Mouse (Mus musculus) testis, postnatal 10 days (tissue): Measurements from ENCODE around the gene Gabrg3.

Experiments
- DNase-seq: peaks from one replicate; pipeline ENCODE4 v3.0.0; 2021; ENCODE audit warnings: low spot score

The Gabrg3 gene

GRCm38 (mm10) chr7:57386517-57387340 lies at the start of gene Gabrg3:
Gabrg3 (minus strand) TSS chr7:57387188.
- DNase-seq, result peak; percentile 42

GRCm38 (mm10) chr7:57422675-57423074 lies 35.7 kb upstream of the Gabrg3 start:
- DNase-seq, result no peak

GRCm38 (mm10) chr7:57421044-57421443 lies 34.1 kb upstream of the Gabrg3 start:
- DNase-seq, result no peak

GRCm38 (mm10) chr7:57419392-57419791 lies 32.4 kb upstream of the Gabrg3 start, which contains the start of gene Gabrb3:
Gabrb3 (plus strand) TSS chr7:57419692.
- DNase-seq, result no peak

- no peak for DNase-seq
These were observed 25.9 kb upstream of the Gabrg3 start for GRCm38 (mm10) chr7:57412896-57413295.

GRCm38 (mm10) chr7:57411163-57411562 lies 24.2 kb upstream of the Gabrg3 start:
- no peak for DNase-seq

- DNase-seq, result no peak
These were observed 6.6 kb upstream of the Gabrg3 start for GRCm38 (mm10) chr7:57393551-57393950.

- no peak for DNase-seq
These were observed 3.1 kb upstream of the Gabrg3 start for GRCm38 (mm10) chr7:57390046-57390445.

- no peak for DNase-seq
These were observed 310 bp upstream of the Gabrg3 start for GRCm38 (mm10) chr7:57387341-57387654.

- no peak for DNase-seq
These were observed 2.9 kb downstream of the Gabrg3 start for GRCm38 (mm10) chr7:57384112-57384511.

GRCm38 (mm10) chr7:57366013-57366390 lies 21.0 kb downstream of the Gabrg3 start:
- no peak for DNase-seq

GRCm38 (mm10) chr7:57365134-57366012 lies 21.6 kb downstream of the Gabrg3 start:
- DNase-seq, result no peak

- no peak for DNase-seq
These were observed 23.2 kb downstream of the Gabrg3 start for GRCm38 (mm10) chr7:57363812-57364211.

GRCm38 (mm10) chr7:57357871-57358540 lies 29.0 kb downstream of the Gabrg3 start:
- DNase-seq, result no peak

GRCm38 (mm10) chr7:57356565-57357301 lies 30.3 kb downstream of the Gabrg3 start:
- DNase-seq, result no peak

GRCm38 (mm10) chr7:57348774-57349173 lies 38.2 kb downstream of the Gabrg3 start:
- no peak for DNase-seq

GRCm38 (mm10) chr7:57341910-57342309 lies 45.1 kb downstream of the Gabrg3 start:
- no peak for DNase-seq

- no peak for DNase-seq
These were observed 55.8 kb downstream of the Gabrg3 start for GRCm38 (mm10) chr7:57331211-57331610.

- DNase-seq, result no peak
These were observed 56.7 kb downstream of the Gabrg3 start for GRCm38 (mm10) chr7:57330240-57330639.

GRCm38 (mm10) chr7:57324473-57324872 lies 62.5 kb downstream of the Gabrg3 start:
- DNase-seq, result no peak

- no peak for DNase-seq
These were observed 64.9 kb downstream of the Gabrg3 start for GRCm38 (mm10) chr7:57322086-57322485.

GRCm38 (mm10) chr7:57314971-57315370 lies 72.0 kb downstream of the Gabrg3 start:
- no peak for DNase-seq
